Mouse (Mus musculus) mature B cell (primary cell): Measurements from ENCODE around the gene Tekt4.

Source experiments
- in situ Hi-C: fragments of 300-500 bp; cut with MboI; formaldehyde crosslinking; loops from 2 replicates; pipeline ENCODE4 v1.14.3; 2019

Gene Tekt4

DNA sequence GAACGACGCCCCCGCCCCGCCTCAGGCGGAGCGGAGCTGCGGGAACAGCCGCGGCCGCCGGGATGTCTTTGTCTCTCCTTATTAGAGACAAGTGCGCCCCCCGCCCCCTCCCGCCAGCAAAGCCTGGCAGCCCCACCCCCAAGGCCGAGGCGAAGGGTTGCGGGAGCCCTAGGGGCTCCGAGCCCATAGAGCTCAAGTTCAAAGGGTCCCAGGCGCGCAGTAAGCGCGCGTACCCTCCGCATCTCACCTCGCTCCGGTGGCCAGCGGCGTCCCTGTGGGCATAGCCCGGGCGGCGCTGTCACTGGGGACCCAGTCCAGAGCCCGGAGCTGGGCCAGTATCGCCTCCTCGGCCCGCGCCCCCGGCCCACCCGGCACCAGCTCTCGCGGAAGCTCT is 21.2 kb upstream of the Tekt4 start:
- in situ Hi-C loops, result no loop called here

DNA sequence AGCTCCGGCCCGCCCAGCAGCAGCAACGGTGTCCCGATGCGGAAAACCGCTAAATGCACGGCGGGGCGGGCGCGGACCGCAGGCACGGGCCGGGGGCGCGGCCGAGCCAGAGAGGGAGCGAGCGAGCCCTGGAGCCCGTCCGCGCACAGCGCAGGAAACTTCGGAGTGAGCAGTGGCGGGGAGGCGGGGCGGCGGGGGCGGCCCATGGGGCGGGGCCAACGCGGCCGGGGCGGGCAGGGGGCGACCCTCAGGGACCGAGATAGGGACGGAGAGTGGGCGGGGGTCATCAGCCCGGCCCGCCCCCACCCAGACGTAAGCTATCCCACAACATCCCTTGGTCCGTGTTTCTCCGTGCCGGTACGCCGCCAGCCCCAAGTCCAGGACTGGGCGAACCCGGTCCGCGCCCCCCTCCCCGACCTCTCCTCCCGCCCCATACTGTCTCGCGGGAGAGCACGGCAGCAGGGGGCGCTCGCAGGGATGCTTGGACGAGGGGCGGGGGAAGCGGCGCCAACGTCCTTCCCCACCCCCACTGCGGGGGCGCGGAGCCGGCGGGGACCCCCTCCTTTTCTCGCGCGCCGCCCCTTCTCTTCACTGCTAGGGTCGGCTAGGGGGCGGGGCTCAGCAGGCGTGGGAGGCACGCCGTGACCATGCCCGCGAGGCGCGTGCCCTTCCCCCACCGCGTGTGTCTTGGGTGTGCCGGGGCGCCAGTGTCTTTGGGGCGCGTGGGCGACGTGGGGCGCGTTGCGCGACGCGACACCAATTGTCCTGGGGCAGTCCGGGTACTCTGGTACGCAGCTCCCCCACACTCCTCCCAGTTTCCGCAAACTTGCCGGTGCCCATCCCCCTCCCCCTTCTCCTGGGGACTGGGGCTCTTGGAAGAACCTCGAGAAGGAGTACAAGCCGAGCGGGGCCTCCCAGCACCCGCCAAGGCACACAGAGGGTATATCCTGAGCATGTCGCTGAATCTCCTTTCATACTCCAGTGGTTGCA is 20.5 kb upstream of the Tekt4 start, which contains the start of gene Cacna1h:
Gene Cacna1h (minus strand): TSS at position 167 of the 990 bp plus-strand sequence.
- in situ Hi-C loops, result no loop called here

DNA sequence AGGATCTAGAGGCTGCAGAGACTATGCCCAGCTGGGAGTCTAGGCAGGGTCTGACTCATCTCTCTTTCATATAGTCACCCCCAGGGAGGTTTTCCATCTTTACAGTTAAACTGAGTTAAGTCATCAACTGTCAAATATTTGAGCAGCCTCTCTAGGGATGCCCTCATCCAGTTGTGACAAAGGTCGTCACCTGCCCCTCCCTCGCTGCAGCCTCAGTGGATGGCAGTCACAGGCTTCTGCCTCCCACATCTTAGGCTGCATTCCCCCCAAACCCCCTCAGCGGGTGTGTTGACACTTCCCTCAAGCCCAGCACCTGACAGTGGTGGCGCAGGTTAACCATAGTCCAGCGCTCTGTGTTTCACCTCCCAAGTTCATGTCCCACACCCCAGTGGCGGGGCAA is 13.0 kb upstream of the Tekt4 start:
- in situ Hi-C loops, result no loop called here

DNA sequence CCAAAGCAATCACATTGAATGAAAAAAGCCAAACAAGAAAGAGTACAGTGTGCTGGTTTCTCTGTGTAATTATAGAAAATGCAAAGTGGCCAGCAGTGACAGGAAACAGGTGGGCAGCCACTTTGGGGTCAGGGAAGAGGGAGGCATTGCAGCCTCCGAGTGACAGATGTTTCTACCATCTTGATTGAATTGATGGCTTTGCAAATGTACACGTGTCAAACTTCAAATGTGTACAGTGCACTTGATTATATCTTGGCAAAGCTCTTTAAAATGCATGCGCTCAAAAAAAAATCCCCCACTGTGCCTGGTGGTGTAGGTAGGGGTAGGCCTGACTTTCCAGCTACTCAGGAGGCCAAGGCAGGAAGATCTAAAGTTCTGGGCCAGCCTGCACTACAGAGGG is 11.5 kb upstream of the Tekt4 start:
- in situ Hi-C loops, result no loop called here

DNA sequence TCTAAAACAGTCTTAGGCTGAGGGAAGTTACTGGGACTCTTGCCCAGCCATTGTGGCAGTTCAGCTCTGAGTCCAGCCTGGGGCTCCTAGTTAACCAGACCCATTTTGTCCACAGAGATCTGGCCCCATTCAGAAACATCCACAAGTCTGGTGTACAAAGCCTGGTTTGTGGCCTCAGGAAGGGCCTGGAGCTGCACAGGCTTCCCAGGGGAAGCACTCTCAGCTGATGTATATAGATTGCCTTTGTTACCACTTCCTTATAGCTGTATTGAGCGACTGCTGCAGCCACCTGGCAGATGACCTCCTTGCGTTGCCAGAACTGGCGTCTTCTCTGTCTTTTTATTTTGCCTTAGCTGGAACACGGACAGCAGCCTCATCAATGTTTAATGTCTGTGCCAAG is 9.3 kb upstream of the Tekt4 start:
- in situ Hi-C loops, result no loop called here

DNA sequence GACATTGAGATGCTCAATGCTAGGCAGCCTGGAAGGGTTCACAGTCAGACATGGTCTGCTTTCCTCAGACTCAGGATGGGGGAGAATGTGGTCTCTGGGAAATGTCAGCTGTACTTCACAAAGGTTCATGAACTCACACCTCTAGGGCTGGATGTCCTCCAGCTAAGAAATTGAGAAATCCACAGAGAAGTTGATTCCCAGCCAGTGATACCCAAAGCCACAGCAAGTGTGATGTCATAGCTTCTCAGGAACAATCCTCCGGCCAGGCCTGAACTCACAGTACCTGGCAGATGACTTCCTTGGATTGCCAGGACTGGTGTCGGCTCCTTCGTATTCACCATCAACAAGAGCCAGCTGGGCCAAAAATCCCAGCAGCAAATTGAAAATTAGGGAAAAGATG is 8.6 kb upstream of the Tekt4 start:
- in situ Hi-C loops, result no loop called here

DNA sequence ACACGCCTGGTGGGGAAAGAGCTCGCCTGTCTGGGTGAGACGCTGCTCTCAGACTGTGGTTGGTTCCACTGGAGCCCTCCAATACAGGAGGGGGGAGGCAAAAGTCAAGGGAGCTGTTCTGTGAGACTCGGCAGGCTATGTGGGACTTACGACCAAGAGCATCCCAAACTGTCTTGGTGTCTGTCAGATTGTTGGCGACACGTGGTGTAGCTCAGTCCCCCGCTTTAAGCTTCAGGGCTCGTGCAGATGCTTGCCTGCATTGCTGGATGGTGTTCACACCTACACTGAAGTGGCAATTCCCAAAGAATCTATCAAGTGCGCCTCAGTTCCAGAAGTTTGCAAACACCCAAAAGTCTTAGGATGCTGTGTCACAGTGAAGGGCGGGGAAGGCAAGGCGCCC is 6.5 kb upstream of the Tekt4 start:
- in situ Hi-C loops, result no loop called here

DNA sequence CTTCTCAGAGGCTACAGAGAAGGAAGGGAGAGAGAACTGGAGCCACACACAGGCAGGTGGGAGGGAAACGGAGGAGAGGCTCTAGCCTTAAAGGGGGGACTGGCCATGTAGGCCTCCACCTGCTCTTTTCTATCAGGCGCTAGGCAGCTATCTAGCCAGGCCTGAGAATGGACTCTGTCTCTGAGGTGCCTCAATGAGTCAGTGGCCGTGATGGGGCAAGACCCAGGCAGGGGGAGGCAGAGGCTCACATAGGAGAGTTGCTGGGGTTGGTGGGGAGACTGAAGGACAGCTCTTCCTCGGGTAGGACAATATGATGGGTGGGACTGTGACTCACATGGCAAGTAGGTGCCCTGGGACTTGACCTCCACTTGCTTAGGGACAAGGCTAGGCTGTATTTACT is 4.1 kb upstream of the Tekt4 start:
- in situ Hi-C loops, result no loop called here

DNA sequence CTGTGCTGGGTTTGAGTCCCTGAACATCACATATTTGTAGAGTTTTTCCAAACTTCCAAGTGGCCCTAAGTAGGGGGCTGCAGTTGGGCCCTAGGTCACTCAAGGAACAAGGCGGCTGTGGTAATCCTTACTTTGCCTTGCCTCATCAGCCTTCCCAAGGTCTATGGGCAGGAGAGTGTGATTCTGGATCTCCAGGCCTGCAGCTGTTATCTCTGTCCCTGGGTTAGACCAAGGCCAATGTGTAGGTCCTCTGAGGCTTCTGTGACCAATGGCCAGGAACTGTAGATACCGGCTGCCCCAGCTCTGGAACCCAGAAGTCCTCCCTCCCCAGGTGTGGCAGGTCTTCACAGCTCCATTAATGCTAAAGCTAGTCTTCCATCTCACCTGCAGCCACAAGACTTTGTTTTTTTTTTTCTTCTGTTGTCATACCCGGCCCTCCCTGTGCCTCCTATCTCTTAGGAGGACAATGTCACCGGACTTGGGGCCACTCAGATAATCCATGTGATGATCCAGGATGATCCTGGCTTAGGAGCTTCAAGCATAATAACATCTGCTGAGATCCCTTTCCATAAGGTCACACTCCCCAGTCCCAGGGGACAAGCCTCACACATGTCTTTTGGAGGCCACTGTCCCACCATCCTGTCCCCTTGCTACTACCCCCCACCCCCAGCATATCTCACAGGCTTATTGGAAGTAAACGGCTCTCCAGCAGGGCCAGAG is 2.0 kb upstream of the Tekt4 start:
- in situ Hi-C loops, result no loop called here

DNA sequence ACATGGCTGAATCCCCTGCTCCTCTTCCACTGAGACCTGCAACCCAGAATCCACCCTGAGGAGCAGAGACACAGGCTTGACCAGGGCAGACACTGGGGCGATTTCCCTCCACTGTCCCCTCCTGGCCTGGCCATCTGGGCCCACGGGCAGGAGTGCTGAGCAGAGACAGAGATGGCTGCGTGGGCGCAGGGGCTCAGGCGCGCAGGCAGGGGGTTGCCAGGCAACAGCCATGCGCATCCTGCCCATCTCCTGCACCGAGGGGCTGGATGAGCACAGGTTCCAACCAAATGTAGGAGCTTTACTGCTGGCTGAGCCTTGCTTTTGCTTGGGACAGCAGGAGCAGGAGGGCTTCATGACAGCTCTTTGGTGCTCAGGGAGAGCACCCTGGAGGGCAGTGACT is 2.1 kb downstream of the Tekt4 start:
- in situ Hi-C loops, result no loop called here

DNA sequence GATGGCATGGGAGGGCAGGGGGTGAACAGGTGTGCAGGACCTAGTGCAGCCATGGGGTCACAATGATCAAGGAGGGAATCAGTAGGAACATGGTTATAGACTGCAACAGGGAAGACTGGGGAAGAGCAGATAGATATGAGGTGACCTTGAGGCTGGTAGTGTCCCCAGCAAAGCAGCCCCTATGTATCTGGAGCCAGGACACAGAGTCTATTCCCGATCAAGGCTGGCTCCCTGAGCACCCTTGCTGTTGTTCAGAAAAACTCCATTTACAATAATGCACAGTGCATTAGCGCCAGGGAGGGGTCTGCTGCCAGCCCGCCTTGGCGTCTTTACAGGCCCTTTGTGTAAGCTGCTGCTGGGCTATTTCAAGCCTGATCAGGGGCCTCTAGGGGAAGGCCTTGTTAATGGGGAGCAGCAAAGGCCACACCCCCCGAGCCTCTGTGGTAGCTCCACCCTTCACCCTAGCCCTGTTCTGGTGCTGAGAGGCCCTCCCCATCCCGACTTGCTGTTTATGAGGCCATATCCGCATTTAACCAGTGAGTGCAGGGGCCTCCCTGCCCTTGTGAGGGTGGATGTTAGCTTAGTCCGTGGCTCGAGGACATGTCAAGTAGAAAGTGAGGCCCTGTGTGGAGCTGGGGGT is 7.9 kb downstream of the Tekt4 start:
- in situ Hi-C loops, result no loop called here

DNA sequence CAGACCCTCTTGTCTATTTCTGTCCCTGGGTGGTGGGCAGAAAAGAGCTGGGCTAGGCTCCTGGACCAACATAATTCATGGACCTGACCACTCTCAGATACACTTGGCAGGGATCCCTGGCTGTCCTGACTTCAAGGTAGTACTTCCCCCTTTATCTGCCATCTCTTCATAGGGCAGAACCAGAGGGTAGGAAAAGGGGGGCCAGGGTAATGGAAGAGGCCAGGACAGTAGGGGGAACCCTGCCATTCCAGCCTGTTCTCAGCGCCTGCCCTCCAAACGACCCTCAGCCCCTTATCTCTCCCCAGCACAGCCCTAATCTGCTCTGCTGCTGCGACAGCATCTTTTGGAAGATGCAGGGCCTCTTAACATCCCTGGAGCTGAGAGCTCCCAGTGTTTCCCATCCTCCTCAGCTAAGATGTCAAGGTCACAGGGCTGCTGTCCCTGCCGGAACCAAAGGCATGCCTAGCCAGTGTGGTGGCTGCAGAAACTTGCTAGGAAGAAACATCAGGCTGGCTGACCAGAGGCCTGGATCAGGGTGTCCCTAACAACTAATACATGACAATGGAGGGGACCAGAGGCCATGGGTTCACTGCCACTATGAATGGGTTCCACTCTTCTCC is 9.0 kb downstream of the Tekt4 start:
- in situ Hi-C loops, result no loop called here

DNA sequence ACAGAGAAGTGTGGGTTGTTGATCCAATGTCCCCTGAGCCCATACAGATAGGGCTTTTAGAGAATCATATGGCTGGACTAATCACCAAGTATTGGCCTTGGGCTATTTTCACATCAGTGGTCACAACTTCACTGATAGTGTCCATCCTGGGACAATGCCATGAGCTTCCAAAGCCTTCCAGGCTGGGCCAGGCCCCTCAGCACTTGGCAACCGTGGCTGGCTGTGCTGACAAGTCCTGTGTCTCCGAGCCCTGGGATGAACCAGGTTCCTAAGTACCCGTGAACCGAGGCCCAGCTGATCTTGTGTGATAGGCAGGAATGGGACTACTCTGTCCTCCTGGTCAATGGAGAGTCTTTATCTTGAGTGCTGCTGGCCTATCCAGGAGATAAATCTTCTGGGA is 9.7 kb downstream of the Tekt4 start:
- in situ Hi-C loops, result no loop called here

DNA sequence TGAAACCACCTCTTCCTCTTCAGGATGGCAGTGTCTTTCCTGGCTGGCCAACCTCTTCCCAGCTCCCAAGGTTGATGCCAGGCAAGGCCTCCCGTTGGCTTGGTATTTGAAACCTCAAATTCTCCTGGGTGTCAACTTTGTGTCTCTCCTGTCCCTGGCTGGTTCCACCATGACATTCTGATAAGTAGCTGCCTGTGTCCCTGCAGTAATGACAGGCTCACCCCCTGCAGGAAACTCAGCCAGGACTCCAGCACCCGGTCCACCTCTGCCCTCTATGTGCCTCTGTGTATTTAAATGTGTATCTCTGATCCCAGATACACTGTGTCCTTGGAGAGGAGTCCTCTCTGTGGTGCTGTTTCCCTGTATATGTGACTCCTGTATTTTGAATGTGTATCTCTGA is 11.8 kb downstream of the Tekt4 start:
- in situ Hi-C loops, result no loop called here

DNA sequence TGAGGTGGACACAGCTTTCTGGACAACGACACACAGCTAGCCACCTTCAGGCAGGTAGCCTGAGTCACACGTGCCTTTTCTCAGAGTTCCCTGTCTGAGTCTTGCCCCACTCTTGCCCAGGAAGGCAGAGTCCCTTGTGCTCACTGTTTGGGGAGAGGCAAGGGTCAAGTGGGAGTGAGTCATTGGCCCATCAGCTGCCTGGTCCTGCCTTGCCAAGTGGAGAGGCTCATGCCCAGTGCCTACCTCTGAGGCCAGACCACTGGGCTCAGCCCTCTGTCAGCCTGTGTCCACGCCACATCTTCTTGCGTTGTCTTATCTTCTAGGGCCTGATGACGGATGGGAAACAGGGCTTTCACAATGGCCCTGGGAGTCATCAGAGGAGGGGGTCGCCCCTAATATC is 13.4 kb downstream of the Tekt4 start:
- in situ Hi-C loops, result no loop called here

DNA sequence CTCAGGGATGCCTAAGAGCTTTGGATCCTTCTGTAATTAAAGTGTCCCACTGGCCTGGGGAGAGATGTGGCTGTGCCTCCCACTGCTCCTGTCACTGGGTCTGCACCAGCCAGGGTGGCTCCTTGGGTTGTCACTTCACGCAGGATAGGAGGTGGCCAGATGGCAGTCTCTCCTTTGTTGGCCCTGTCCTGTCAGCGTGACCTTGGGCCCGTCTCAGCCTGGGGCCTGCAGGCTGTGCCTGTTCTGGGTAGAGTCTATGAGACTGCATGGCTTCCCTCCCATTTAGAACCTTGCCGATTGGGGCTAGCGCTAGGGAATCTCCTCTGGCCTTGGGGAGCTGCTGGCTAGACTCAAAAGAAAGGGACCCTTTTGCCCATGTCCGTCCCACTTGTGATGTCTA is 13.9 kb downstream of the Tekt4 start:
- in situ Hi-C loops, result no loop called here

DNA sequence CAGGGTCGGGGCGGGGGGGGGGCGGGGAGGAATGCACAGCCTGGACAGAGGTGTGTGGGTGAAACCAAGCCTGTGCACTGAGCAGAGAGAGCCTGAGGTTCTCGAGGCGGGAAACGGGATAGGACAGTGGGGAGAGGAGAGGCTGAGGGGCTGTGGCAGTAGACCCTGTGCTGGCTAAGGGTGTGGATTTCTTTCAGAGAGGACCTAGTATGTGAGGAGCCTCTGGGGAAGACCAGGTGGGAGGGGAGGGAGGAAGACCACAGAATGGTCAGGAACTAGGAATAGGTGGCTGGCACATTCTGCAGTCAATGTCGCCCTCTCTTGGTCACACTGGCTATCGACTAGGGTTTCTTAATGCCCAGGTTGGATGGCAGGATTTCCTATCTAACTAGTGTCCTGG is 15.4 kb downstream of the Tekt4 start:
- in situ Hi-C loops, result no loop called here

DNA sequence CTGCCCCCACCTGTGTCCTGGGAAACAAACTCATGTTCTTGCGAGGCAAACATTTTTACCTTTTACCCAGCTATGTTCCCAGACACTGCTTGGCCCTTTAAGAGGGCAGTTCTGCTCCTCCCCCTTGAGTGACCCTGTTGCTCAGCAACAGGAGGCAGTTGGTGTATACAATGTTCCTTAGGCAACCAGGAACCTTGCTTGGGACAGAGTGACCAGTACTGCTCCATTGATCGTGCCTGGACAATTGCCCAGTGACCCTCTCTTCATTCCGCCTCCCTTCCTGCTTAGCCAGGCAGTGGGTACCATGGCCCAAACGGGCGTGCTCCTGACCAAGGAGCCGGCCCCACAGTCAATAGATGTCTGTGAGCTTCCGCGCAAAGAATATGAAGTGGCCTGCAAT is 17.0 kb downstream of the Tekt4 start:
- in situ Hi-C loops, result no loop called here

DNA sequence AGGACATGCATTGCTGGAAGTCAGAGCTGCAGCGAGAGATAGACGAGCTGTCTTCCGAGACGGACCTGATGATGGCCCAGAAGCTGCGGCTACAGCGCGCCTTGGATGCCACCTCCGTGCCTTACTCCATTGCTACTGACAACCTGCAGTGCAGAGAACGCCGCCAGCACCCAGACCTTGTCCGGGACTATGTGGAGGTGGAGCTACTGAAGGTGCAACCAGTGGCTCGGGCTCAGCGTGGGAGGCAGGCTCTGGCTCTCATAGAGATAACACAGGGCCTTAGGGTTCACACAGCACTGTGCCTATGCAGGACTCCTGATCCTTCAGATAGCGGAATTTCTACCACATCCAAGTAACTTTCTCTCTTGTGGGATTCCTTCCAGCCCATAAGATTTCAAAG is 17.6 kb downstream of the Tekt4 start:
- in situ Hi-C loops, result no loop called here

DNA sequence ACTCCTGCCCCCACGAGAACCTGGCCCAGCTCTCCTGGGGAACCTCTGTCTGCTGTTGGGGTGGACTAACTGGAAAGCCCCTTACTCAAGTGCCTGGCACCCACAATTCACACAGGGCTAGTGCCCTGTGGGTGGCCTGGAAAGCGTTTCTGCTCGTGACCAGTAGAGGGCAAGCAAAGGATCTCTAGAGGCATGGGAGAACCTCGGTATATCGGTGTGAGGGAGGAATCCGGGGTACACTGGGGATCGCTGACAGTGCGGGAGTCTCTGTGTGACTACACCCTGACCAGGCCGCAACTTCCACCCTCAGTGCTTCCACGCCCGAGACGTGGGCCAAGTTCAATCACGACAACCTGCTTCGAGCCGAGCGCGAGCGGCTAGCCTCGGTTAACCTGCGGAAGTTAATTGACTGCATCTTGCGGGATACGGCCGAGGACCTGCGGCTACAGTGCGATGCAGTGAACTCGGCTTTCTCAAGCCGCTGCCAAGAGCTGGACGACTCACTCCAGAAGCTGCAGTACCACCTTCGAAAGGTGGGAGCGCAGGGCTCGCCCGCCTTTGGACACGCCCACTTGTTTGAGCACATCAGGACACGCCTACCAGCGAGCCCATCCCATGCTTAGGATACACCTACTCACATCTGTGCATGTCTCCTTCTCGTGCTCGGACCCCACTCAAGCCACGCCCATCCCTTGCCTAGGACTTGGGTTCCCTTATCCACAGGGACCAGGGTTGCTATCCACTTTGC is 20.1 kb downstream of the Tekt4 start:
- in situ Hi-C loops, result no loop called here

DNA sequence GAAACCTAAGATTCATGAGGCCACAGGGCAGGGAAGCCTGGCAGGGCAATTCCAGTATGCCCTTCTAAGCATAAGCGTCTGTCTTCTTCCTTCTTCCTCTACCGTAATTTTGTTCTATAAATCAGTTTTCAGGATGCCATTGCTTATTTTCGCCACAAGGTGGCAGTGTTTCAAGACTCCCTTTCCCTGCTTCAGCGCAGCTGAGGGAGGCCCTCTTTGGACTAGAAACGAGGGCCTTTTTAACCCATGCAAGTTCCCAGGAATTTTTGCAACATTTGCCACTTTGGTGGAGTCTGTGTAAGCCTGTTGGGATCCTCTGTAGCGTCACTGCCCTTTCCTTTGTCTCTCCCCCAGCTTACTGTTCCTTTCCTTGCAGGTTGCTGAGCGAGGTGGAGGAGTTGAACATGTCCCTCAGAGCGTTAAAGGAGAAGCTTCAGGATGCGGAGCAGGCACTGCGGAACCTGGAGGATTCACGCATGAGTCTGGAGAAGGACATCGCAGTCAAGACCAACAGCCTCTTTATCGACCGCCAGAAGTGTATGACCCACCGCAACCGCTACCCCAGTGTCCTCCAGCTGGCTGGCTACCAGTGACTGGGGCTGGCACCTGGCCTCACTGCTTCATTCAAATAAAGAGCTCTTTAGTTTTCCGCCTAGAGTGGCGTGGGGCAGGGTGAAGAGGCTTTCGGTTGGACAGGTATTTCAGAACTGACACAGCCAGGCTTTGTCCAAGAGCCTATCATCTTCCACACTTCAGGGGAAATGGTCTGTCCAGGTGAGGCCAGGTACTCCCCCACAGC is 21.7 kb downstream of the Tekt4 start:
- in situ Hi-C loops, result no loop called here
